In genomic region chr4:150338906-150339650, GRCm38 (mm10) we compare ENCODE assay signal across 8 mouse cellular contexts. TPM values are rescaled to one million over a fixed set of nuclear protein-coding genes. Genes with fewer than 3 reads are reported as not detected.
DNase-seq lines count a peak whose midpoint lies in the region; ATAC-seq lines count a peak whose summit lies in the region.

No protein-coding gene starts in this region.

- no peak for ATAC-seq in neural tube, embryonic 11.5 days (ENCODE audit: insufficient read depth, low FRiP score, low TSS enrichment)
- peak; percentile 80 for ATAC-seq in midbrain, embryonic 16.5 days
- no peak for ATAC-seq in erythroid progenitor cell, adult 5-6 weeks (replicated peaks; ENCODE audit: low FRiP score, poor library complexity, severe bottlenecking)

- no peak overlapping the region for H3K4me2 ChIP-seq in neural tube, embryonic 11.5 days (ENCODE audit: low read depth)
- H3K4me2 ChIP-seq in midbrain, embryonic 16.5 days (ENCODE audit: low read length) = peak overlapping the region; percentile 23; the same call in 1 of the 2 replicates

- H3K4me3 ChIP-seq in neural tube, embryonic 11.5 days (ENCODE audit: low read depth, low read length) = no peak overlapping the region
- no peak overlapping the region for H3K4me3 ChIP-seq in midbrain, embryonic 16.5 days (ENCODE audit: low read depth, low read length)

- H3K9me3 ChIP-seq in neural tube, embryonic 11.5 days (ENCODE audit: control insufficient read depth, low read length) = no peaks in the 10 kb centered on the region
- H3K9me3 ChIP-seq in midbrain, embryonic 16.5 days (replicated peaks; ENCODE audit: control insufficient read depth, low read length, poor library complexity, severe bottlenecking) = no peaks in the 10 kb centered on the region

- WGBS in neural tube, embryonic 11.5 days = 72% methylated on average over 8 of the region's 8 CpGs
- 26% methylated on average over 8 of the region's 8 CpGs for WGBS in midbrain, embryonic 16.5 days

- H3K36me3 ChIP-seq in neural tube, embryonic 11.5 days (ENCODE audit: control insufficient read depth, insufficient read depth, low read length) = no peaks in the 10 kb centered on the region
- no peaks in the 10 kb centered on the region for H3K36me3 ChIP-seq in midbrain, embryonic 16.5 days (ENCODE audit: control insufficient read depth, insufficient read depth, low read length)

- H3K27ac ChIP-seq in neural tube, embryonic 11.5 days (ENCODE audit: low read depth, low read length) = no peak overlapping the region
- H3K27ac ChIP-seq in midbrain, embryonic 16.5 days (ENCODE audit: low read length) = peak overlapping the region; percentile 61

- H3K4me1 ChIP-seq in neural tube, embryonic 11.5 days (ENCODE audit: control insufficient read depth, insufficient read depth, low read length) = peaks cover 11% of the 10 kb centered on the region
- peaks cover 29% of the 10 kb centered on the region for H3K4me1 ChIP-seq in midbrain, embryonic 16.5 days (ENCODE audit: control insufficient read depth, insufficient read depth, low read length)

- peak; percentile 21 for DNase-seq in adrenal gland, postnatal 10 days
- DNase-seq in adrenal gland, adult 18-20 months (ENCODE audit: low spot score in 2 of 2) = no peak
- peak; percentile 26 for DNase-seq in neural tube, embryonic 11.5 days (ENCODE audit: low spot score)
- DNase-seq in neural tube, embryonic 10.5 days (ENCODE audit: extremely low spot score, low spot score) = no peak
- peak; percentile 67 for DNase-seq in induced T-regulatory cell, adult 2 months (ENCODE audit: low read depth)
- DNase-seq in ovary, postnatal 10 days (ENCODE audit: low spot score) = no peak

- no peak overlapping the region for H3K9ac ChIP-seq in neural tube, embryonic 11.5 days (ENCODE audit: low read length)
- no peak overlapping the region for H3K9ac ChIP-seq in midbrain, embryonic 16.5 days (ENCODE audit: low read depth, low read length)

- no peaks in the 10 kb centered on the region for H3K27me3 ChIP-seq in neural tube, embryonic 11.5 days (ENCODE audit: control insufficient read depth, insufficient read depth, low read length)
- H3K27me3 ChIP-seq in midbrain, embryonic 16.5 days (ENCODE audit: control insufficient read depth, insufficient read depth, low read depth, low read length) = no peaks in the 10 kb centered on the region

RNA-seq across cellular contexts. Expression of gene Rere, which starts 57.6 kb away (rescaled TPM):
- total RNA-seq in adrenal gland, postnatal 10 days (2021) = 100 to 1,000 TPM in 1 of 2 experiments, 10 to 100 TPM in 1; 85.3 to 118 TPM
- total RNA-seq in adrenal gland, adult 18-20 months (2021) = 100 to 1,000 TPM in 1 of 2 experiments, 10 to 100 TPM in 1; 87.8 to 100 TPM
- polyA plus RNA-seq in neural tube, embryonic 11.5 days (2014; fragmentation: Nextera tagmentation; extraction: Ambion mirVana) = 51.5 and 52.0 TPM in 2 replicates
- 29.0 and 31.2 TPM in 2 replicates for polyA plus RNA-seq in midbrain, embryonic 16.5 days (2015; fragmentation: Nextera tagmentation; extraction: Ambion mirVana)
- 24.9 and 31.0 TPM in 2 replicates for total RNA-seq in erythroid progenitor cell, adult 5-6 weeks (2015; ENCODE audit: low replicate concordance)
- total RNA-seq in erythroid progenitor cell, adult 5-6 weeks (2017; ENCODE audit: low replicate concordance) = 5.5 and 9.8 TPM in 2 replicates

Comparison
In these comparisons a context has a peak if more than half of its experiments do, and no peak if none do; other contexts are left out.
1. DNase-seq: peak in adrenal gland, postnatal 10 days (single experiment), neural tube, embryonic 11.5 days (single experiment) and induced T-regulatory cell, adult 2 months (single experiment); none in adrenal gland, adult 18-20 months (0 of 2), neural tube, embryonic 10.5 days (single experiment) and ovary, postnatal 10 days (single experiment).